Mouse (Mus musculus) left cerebral cortex, postnatal 36 days (tissue): ENCODE results near the gene Vmn2r99. TPM values are rescaled to one million over a fixed set of nuclear protein-coding genes. Genes with fewer than 3 reads are reported as not detected.

Experiments
- DNase-seq, 2 experiments: peaks; one replicate each; pipeline ENCODE4 v3.0.0; 2021 to 2022; ENCODE audit warnings: low spot score in 2 of 2, mixed read lengths in 1 of 2
- intact Hi-C: fragments of 180-260 bp; cut with DNase I; formaldehyde crosslinking; loops from one replicate; pipeline ENCODE4 v1.15.1; 2025
- total RNA-seq, 2 experiments: library from RNA; stranded (reverse); gene quantifications; 2 replicates each; pipeline ENCODE4 v1.2.3; 2021

Vmn2r99 gene
- total RNA-seq, result not detected

DNA sequence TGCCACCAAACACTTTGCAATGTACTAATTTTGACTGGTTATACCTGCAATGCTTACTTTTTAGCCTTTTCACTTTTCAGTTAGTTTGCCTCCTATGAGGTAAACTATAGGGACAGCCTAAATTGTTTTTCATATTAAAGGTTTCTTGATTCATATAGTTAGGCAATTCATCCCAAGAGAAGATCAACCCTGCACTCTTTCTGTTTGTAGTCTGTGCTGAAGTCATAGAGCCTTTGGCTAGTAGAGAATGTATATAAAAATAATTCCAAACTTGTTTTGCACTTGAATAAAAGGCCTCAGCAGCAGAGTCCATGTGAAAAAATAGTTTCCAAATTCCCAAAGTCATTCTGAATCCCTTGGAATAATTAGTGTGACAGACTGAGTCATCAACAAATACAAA, at the start of gene Vmn2r99:
Gene Vmn2r99, plus strand, starts transcription at position 301 of the 400 bp plus-strand sequence.
- intact Hi-C loops, result no loop called here

DNA sequence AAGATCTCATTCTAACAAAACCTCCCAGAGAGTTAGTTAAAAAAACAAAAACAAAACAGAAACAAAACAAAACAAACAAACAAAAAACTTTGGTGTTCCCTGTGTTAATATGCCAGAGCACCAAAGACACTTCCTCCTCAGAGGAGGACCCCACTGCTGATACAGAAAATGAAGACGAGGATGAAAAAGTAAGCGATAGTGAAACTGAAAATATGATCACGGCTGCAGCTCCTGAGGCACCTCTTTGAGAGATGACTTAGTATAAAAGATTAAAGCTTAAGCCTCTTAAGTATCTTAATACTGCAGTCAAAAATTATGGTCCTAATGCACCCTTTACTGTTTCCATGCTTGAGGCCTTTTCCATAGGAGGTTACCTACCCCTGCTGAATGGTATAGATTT, 75.9 kb downstream of the Vmn2r99 start:
- intact Hi-C loops, result no loop called here
- no peak for DNase-seq

More for the DNA sequence above, at the start of gene Vmn2r99:
- DNase-seq, result no peak

DNA sequence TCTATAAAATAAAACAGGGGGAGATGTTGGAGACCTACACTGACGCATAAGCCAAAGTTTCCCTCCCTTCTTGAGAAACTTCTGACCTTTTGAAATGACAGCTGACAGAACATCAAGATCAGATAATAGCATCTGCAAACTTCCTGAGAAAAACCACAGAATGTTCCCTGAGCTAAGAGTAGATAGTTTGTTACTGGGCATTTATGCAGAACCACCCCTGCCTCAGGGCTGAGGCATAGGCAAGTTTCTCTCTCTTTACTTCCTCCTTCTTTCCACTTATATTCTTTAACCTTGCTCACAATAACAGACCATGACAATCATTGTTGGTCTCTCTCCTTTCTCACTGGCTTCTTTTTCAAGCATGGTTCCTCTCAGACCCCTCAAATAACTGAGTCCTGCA, 83.2 kb downstream of the Vmn2r99 start:
- intact Hi-C loops, result no loop called here
- no peak for DNase-seq

Other genes starting within 250 kb of the Vmn2r99 start
- gene Vmn2r100, start 142.8 kb downstream of the Vmn2r99 start, total RNA-seq, result not detected
- gene Vmn2r101, start 215.3 kb downstream of the Vmn2r99 start, total RNA-seq, result not detected